Mouse (Mus musculus) midbrain, postnatal 0 days (tissue): ENCODE results near the gene Arid3c. TPM values are rescaled to one million over a fixed set of nuclear protein-coding genes. Genes with fewer than 3 reads are reported as not detected.
A peak's percentile ranks its signal among the peaks of the same experiment; 100 is the strongest.

Source experiments
- ATAC-seq: fragments of 200-750 bp; cut with Nextera tagmentation; 2 replicates; pipeline ENCODE4 v1.8.0; 2017; ENCODE audit warnings: moderate number of reproducible peaks, mild to moderate bottlenecking, moderate TSS enrichment, moderate library complexity; ENCODE audit not compliant: low FRiP score
- DNase-seq: peaks from one replicate; pipeline ENCODE4 v3.0.0-alpha.2; 2015; ENCODE audit warnings: low spot score
- H3K27ac ChIP-seq: fragments of 300-500 bp; sonication (generic); 2 replicates; pipeline ENCODE4 v1.5.1; 2014; ENCODE audit warnings: low read depth, mild to moderate bottlenecking, low read length, mixed read lengths
- H3K27me3 ChIP-seq: fragments of 300-500 bp; sonication (generic); 2 replicates; pipeline ENCODE4 v1.6.1; 2014; ENCODE audit warnings: low read length, control low read depth, mixed read lengths; ENCODE audit not compliant: insufficient read depth
- H3K36me3 ChIP-seq: fragments of 300-500 bp; sonication (generic); 2 replicates; pipeline ENCODE4 v1.6.1; 2014; ENCODE audit warnings: low read length, control low read depth, mixed read lengths; ENCODE audit not compliant: insufficient read depth
- H3K4me1 ChIP-seq: fragments of 300-500 bp; sonication (generic); 2 replicates; pipeline ENCODE4 v1.6.1; 2014; ENCODE audit warnings: mild to moderate bottlenecking, control low read depth, antibody characterized with exemption, low read length, mixed read lengths; ENCODE audit not compliant: insufficient read depth
- H3K4me2 ChIP-seq: fragments of 300-500 bp; sonication (generic); 2 replicates; pipeline ENCODE4 v1.6.1; 2014; ENCODE audit warnings: low read depth, mild to moderate bottlenecking, low read length, mixed read lengths; ENCODE audit not compliant: poor library complexity, severe bottlenecking
- H3K4me3 ChIP-seq: fragments of 300-500 bp; sonication (generic); 2 replicates; pipeline ENCODE4 v1.5.1; 2014; ENCODE audit warnings: low read depth, mild to moderate bottlenecking, low read length, moderate library complexity
- H3K9ac ChIP-seq: fragments of 300-500 bp; sonication (generic); replicated peaks from 2 replicates; pipeline ENCODE4 v1.6.1; 2014; ENCODE audit warnings: mild to moderate bottlenecking, low read length, moderate library complexity, mixed read lengths; ENCODE audit not compliant: poor library complexity, severe bottlenecking
- H3K9me3 ChIP-seq: fragments of 300-500 bp; sonication (generic); 2 replicates; pipeline ENCODE4 v1.6.1; 2016; ENCODE audit warnings: low read length, control low read depth
- CTCF ChIP-seq: IDR thresholded peaks from 2 replicates; pipeline ENCODE4 v1.5.1; 2016; ENCODE audit warnings: antibody characterized with exemption, mild to moderate bottlenecking
- WGBS: fragments of 180-500 bp; shearing (Covaris S2); extraction: QIAGEN DNeasy Blood & Tissue Kit; methylation state at CpG from one replicate; pipeline ENCODE4 v1.1.7; 2014; 5-methylcytosine and 5-hydroxymethylcytosine counted together
- polyA plus RNA-seq: library from polyadenylated mRNA; unstranded; fragments of >200 nt; fragmentation: Nextera tagmentation; extraction: Ambion mirVana; gene quantifications from 2 replicates; pipeline ENCODE4 v1.2.1, GENCODE M21; 2015
- total RNA-seq: library from RNA; depleted of rRNA; stranded (reverse); fragments of >200 nt; gene quantifications from 2 replicates; pipeline ENCODE4 v1.2.3, GENCODE M21; 2014; rRNA removed

Arid3c gene
- total and polyA plus RNA-seq, 2 experiments from 2014 or later = 0.27 to 0.48 TPM

DNA sequence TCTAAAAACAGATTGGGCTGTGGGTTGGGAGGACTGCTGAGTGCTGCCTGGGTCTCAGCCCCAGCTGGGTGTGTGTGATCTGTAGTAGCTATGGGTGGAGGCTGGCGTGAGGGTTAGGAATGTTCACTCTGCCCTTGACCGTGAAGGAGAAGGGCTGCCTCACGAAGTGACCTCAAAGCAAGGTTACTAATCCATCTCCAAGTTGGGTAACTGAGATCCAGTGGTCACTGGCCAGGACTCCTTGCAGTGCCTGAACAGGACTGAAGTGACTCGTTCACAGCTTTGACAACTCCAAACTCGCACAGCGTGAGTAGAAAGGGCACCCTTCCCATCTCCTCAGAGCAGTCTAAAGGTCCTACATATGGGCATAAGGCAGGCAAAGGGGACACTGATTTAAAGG, 52.1 kb downstream of the Arid3c start:
- DNase-seq (no peak), ATAC-seq (no peak)
- Histone ChIP-seq H3K36me3 (no peaks in the 10 kb centered on the region), H3K27ac (no peak overlapping the region), H3K27me3 (no peaks in the 10 kb centered on the region), H3K4me2 (no peak overlapping the region), H3K4me3 (no peak overlapping the region), H3K9ac (no peak overlapping the region), H3K4me1 (peaks cover 5% of the 10 kb centered on the region; the same call in 1 of the 2 replicates), H3K9me3 (no peaks in the 10 kb centered on the region)
- 65% methylated on average over 6 of the region's 6 CpGs for WGBS
- no peak for TF ChIP-seq CTCF

GRCm38 (mm10) chr4:41677006-41677629, 53.8 kb downstream of the Arid3c start:
- Histone ChIP-seq H3K9ac (no peak overlapping the region), H3K27ac (no peak overlapping the region), H3K9me3 (no peaks in the 10 kb centered on the region), H3K4me1 (peaks cover 5% of the 10 kb centered on the region; the same call in 1 of the 2 replicates), H3K36me3 (no peaks in the 10 kb centered on the region), H3K4me3 (no peak overlapping the region), H3K27me3 (no peaks in the 10 kb centered on the region), H3K4me2 (no peak overlapping the region)
- TF ChIP-seq CTCF = no peak
- ATAC-seq (no peak), DNase-seq (peak; percentile 75)
- WGBS = 51% methylated on average over 11 of the region's 13 CpGs

- Histone ChIP-seq H3K4me3 (no peak overlapping the region), H3K9me3 (no peaks in the 10 kb centered on the region), H3K36me3 (no peaks in the 10 kb centered on the region), H3K27me3 (no peaks in the 10 kb centered on the region), H3K9ac (0 out of 2 replicates have a peak overlapping the region, but pooled peaks have one; percentile 2), H3K4me2 (no peak overlapping the region), H3K27ac (no peak overlapping the region; the same call in 1 of the 2 replicates), H3K4me1 (peaks cover 6% of the 10 kb centered on the region; the same call in 1 of the 2 replicates)
- no peak for ATAC-seq
- WGBS = 55% methylated on average over 17 of the region's 17 CpGs
- peak; percentile 63 for DNase-seq
- no peak for TF ChIP-seq CTCF
Measured at GRCm38 (mm10) chr4:41676248-41677005, 54.5 kb downstream of the Arid3c start.

Other genes with a start within 250 kb of the Arid3c start
- 40.5 and 46.0 TPM in 2 replicates for gene AI464131, start 228.1 kb downstream of the Arid3c start, total RNA-seq
- 15.7 and 18.1 TPM in 2 replicates for gene AI464131, start 228.1 kb downstream of the Arid3c start, polyA plus RNA-seq
- gene 1110017D15Rik, start 213.8 kb downstream of the Arid3c start, total RNA-seq = 10.9 and 11.8 TPM in 2 replicates
- 18.1 and 20.7 TPM in 2 replicates for gene 1110017D15Rik, start 213.8 kb downstream of the Arid3c start, polyA plus RNA-seq
- 125 and 130 TPM in 2 replicates for gene Fam219a, start 161.6 kb downstream of the Arid3c start, total RNA-seq
- gene Fam219a, start 161.6 kb downstream of the Arid3c start, polyA plus RNA-seq = 20.5 and 24.1 TPM in 2 replicates
- 1.7 and 6.1 TPM in 2 replicates for gene Dnaic1, start 161.4 kb downstream of the Arid3c start, total RNA-seq
- gene Dnaic1, start 161.4 kb downstream of the Arid3c start, polyA plus RNA-seq = 3.2 and 3.8 TPM in 2 replicates
- gene Enho, start 90.8 kb downstream of the Arid3c start, total RNA-seq = 167 and 217 TPM in 2 replicates
- 146 and 157 TPM in 2 replicates for gene Enho, start 90.8 kb downstream of the Arid3c start, polyA plus RNA-seq
- gene Cntfr, start 34.1 kb downstream of the Arid3c start, total RNA-seq = 61.6 and 69.2 TPM in 2 replicates
- gene Cntfr, start 34.1 kb downstream of the Arid3c start, polyA plus RNA-seq = 20.1 and 23.4 TPM in 2 replicates
- gene Il11ra1, start 31.2 kb downstream of the Arid3c start, total RNA-seq = 21.8 and 26.5 TPM in 2 replicates
- 28.8 and 35.3 TPM in 2 replicates for gene Il11ra1, start 31.2 kb downstream of the Arid3c start, polyA plus RNA-seq
- gene Rpp25l, start 17.6 kb downstream of the Arid3c start, total RNA-seq = 38.3 and 39.7 TPM in 2 replicates
- gene Rpp25l, start 17.6 kb downstream of the Arid3c start, polyA plus RNA-seq = 44.3 and 49.9 TPM in 2 replicates
- gene Dctn3, start 8.0 kb downstream of the Arid3c start, total RNA-seq = 122 and 150 TPM in 2 replicates
- gene Dctn3, start 8.0 kb downstream of the Arid3c start, polyA plus RNA-seq = 308 and 345 TPM in 2 replicates
- 53.7 and 68.1 TPM in 2 replicates for gene Galt, start 24.1 kb upstream of the Arid3c start, total RNA-seq
- 54.0 and 60.0 TPM in 2 replicates for gene Galt, start 24.1 kb upstream of the Arid3c start, polyA plus RNA-seq
- 34.1 and 45.4 TPM in 2 replicates for gene Sigmar1, start 25.0 kb upstream of the Arid3c start, total RNA-seq
- gene Sigmar1, start 25.0 kb upstream of the Arid3c start, polyA plus RNA-seq = 44.8 and 55.4 TPM in 2 replicates
- gene Ccl27a, start 43.1 kb upstream of the Arid3c start, total RNA-seq = 191 and 237 TPM in 2 replicates
- gene Ccl27a, start 43.1 kb upstream of the Arid3c start, polyA plus RNA-seq = 318 and 329 TPM in 2 replicates
- gene Gm21541, start 172.5 kb upstream of the Arid3c start, total RNA-seq = not detected in 2 replicates
- gene Gm21541, start 172.5 kb upstream of the Arid3c start, polyA plus RNA-seq = not detected in 2 replicates
- 11.9 and 13.7 TPM in 2 replicates for gene Gm20878, start 210.4 kb upstream of the Arid3c start, total RNA-seq
- 9.3 and 10.0 TPM in 2 replicates for gene Gm20878, start 210.4 kb upstream of the Arid3c start, polyA plus RNA-seq
- 1.6 and 2.2 TPM in 2 replicates for gene Fam205a4, start 234.9 kb upstream of the Arid3c start, total RNA-seq
- 1.5 and 1.7 TPM in 2 replicates for gene Fam205a4, start 234.9 kb upstream of the Arid3c start, polyA plus RNA-seq